Mouse (Mus musculus) intestine, embryonic 14.5 days (tissue): ENCODE measurements around the gene Spock1. TPM values are rescaled to one million over a fixed set of nuclear protein-coding genes. Genes with fewer than 3 reads are reported as not detected.

Experiments used
- ATAC-seq: fragments of 200-750 bp; cut with Nextera tagmentation; replicated peaks from 2 replicates; pipeline ENCODE4 v1.8.0; 2017; ENCODE audit warnings: low read depth, moderate number of reproducible peaks, moderate TSS enrichment, moderate library complexity; ENCODE audit not compliant: low FRiP score, low TSS enrichment
- DNase-seq: peaks from one replicate; pipeline ENCODE4 v3.0.0-alpha.2; 2018; ENCODE audit warnings: low spot score
- H3K27ac ChIP-seq: fragments of 300-500 bp; sonication (generic); 2 replicates; pipeline ENCODE4 v1.5.1; 2014; ENCODE audit warnings: low read depth, mild to moderate bottlenecking, control low read depth
- H3K27me3 ChIP-seq: fragments of 300-500 bp; sonication (generic); replicated peaks from 2 replicates; pipeline ENCODE4 v1.6.1; 2014; ENCODE audit warnings: low read length, control low read depth; ENCODE audit not compliant: control insufficient read depth, insufficient read depth
- H3K36me3 ChIP-seq: fragments of 300-500 bp; sonication (generic); 2 replicates; pipeline ENCODE4 v1.6.1; 2014; ENCODE audit warnings: low read length, control low read depth; ENCODE audit not compliant: control insufficient read depth, insufficient read depth
- H3K4me1 ChIP-seq: fragments of 300-500 bp; sonication (generic); replicated peaks from 2 replicates; pipeline ENCODE4 v1.6.1; 2014; ENCODE audit warnings: low read length, control low read depth, mixed read lengths; ENCODE audit not compliant: control insufficient read depth, insufficient read depth
- H3K4me2 ChIP-seq: fragments of 300-500 bp; sonication (generic); 2 replicates; pipeline ENCODE4 v1.6.1; 2014; ENCODE audit warnings: low read length
- H3K4me3 ChIP-seq: fragments of 300-500 bp; sonication (generic); 2 replicates; pipeline ENCODE4 v1.5.1; 2014; ENCODE audit warnings: low read depth, low read length, control low read depth, mixed read lengths
- H3K9ac ChIP-seq: fragments of 300-500 bp; sonication (generic); 2 replicates; pipeline ENCODE4 v1.6.1; 2014; ENCODE audit warnings: mild to moderate bottlenecking, low read length
- H3K9me3 ChIP-seq: fragments of 300-500 bp; sonication (generic); 2 replicates; pipeline ENCODE4 v1.6.1; 2016; ENCODE audit warnings: low read length, control low read depth; ENCODE audit not compliant: control insufficient read depth
- WGBS: fragments of 180-500 bp; shearing (Covaris S2); extraction: QIAGEN DNeasy Blood & Tissue Kit; methylation state at CpG from one replicate; pipeline ENCODE4 v1.1.7; 2014; 5-methylcytosine and 5-hydroxymethylcytosine counted together
- polyA plus RNA-seq: library from polyadenylated mRNA; unstranded; fragments of >200 nt; fragmentation: Nextera tagmentation; extraction: Ambion mirVana; gene quantifications from 2 replicates; pipeline ENCODE4 v1.2.1, GENCODE M21; 2014

The Spock1 gene
- polyA plus RNA-seq, 1 experiment from 2014 or later = 5.1 TPM

- 61% methylated on average over 4 of the region's 4 CpGs for WGBS
- no peak overlapping the region for H3K9ac ChIP-seq
Observed at GRCm38 (mm10) chr13:57573501-57573900, 334.6 kb downstream of the Spock1 start.

DNA sequence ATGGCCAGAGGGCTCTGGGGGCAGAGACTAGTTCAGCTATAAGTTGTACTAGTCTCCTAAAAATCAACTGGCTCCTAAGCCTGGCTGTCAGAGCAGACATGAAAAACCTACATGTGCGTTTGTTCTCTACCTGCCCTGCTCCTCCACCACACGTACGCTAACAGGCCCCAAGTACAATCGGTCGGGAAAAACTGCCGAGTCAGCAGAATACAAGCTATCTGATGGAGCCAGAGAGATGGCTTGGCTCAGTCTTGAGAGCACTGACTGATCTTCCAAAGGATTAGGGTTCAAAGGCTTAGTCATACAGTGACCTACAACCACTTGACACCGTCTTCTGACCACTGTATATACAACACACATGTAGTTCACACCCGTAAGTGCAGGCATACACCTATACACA, 339.7 kb downstream of the Spock1 start:
- Histone ChIP-seq H3K4me2 (no peak overlapping the region), H3K4me1 (no peaks in the 10 kb centered on the region), H3K9ac (no peak overlapping the region), H3K9me3 (no peaks in the 10 kb centered on the region), H3K27me3 (no peaks in the 10 kb centered on the region), H3K4me3 (no peak overlapping the region), H3K36me3 (no peaks in the 10 kb centered on the region), H3K27ac (no peak overlapping the region)
- 85% methylated on average over 8 of the region's 8 CpGs for WGBS
- DNase-seq = no peak
- ATAC-seq = no peak

More at GRCm38 (mm10) chr13:57573501-57573900, 334.6 kb downstream of the Spock1 start:
- Histone ChIP-seq H3K9me3 (no peaks in the 10 kb centered on the region), H3K27me3 (no peaks in the 10 kb centered on the region), H3K4me3 (no peak overlapping the region), H3K36me3 (no peaks in the 10 kb centered on the region), H3K27ac (no peak overlapping the region), H3K4me2 (no peak overlapping the region), H3K4me1 (no peaks in the 10 kb centered on the region)
- ATAC-seq (no peak), DNase-seq (no peak)

GRCm38 (mm10) chr13:57555186-57555585, 352.9 kb downstream of the Spock1 start:
- Histone ChIP-seq H3K27ac (no peak overlapping the region), H3K27me3 (no peaks in the 10 kb centered on the region), H3K36me3 (no peaks in the 10 kb centered on the region), H3K9me3 (no peaks in the 10 kb centered on the region), H3K4me3 (no peak overlapping the region), H3K4me1 (no peaks in the 10 kb centered on the region), H3K4me2 (no peak overlapping the region), H3K9ac (no peak overlapping the region)
- ATAC-seq = no peak
- DNase-seq = no peak
- 39% methylated on average over 4 of the region's 4 CpGs for WGBS

DNA sequence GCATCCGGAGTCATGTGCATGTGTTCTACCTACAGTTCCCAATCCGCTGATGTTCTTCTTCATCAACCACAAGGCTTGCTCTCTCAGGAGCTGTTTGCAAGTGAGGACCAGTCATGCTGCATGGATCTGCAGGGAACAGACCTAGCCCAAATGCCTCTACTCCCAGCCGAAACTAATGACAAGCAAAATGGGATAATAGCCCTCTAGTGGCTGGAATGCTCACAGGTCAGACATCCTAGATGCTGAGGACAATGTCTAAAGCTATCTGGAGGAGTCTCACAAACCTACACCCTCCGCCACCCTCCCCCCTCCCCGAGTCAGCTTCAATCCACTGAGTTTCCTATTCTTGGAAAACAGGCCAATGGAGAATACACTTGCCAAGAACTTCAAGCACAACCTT, 358.4 kb downstream of the Spock1 start:
- DNase-seq (peak; percentile 56), ATAC-seq (no peak)
- Histone ChIP-seq H3K27me3 (no peaks in the 10 kb centered on the region), H3K4me1 (no peaks in the 10 kb centered on the region), H3K27ac (no peak overlapping the region), H3K4me3 (no peak overlapping the region), H3K9me3 (no peaks in the 10 kb centered on the region), H3K36me3 (no peaks in the 10 kb centered on the region), H3K9ac (no peak overlapping the region), H3K4me2 (no peak overlapping the region)
- WGBS = 29% methylated on average over 5 of the region's 5 CpGs

DNA sequence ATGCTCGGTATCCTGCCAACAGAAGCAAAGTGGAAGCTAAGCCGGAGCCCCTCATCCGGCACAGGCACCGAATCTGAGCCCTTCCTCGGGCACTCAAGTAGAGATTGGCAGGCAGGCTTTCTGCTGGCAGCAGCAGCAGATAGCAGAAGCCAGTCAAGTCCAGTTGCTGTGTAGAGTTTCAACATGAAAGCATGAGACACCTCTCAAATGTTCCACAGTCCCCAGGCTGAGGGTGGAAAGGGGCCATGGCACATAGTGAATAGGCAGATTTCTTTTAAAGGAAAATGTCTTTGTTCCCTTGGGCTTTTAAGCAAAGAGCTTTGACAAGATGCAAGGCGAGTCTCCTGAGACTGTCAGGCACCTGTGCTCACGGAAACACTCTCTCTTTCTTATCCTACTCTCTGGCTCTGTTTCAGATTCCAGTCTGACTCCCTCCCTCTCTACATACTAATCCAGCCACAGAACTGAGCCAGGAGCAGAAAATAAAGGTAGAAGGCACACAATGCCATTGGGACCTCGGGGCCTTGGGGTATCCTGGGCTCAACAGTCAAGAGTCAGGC, 371.1 kb downstream of the Spock1 start:
- no peak overlapping the region for H3K9ac ChIP-seq
- H3K9me3 ChIP-seq = no peaks in the 10 kb centered on the region
- no peaks in the 10 kb centered on the region for H3K27me3 ChIP-seq
- H3K36me3 ChIP-seq = no peaks in the 10 kb centered on the region
- no peak overlapping the region for H3K4me3 ChIP-seq
- no peaks in the 10 kb centered on the region for H3K4me1 ChIP-seq
- no peak overlapping the region for H3K4me2 ChIP-seq
- no peak for DNase-seq
- no peak for ATAC-seq
- WGBS = 68% methylated on average over 8 of the region's 8 CpGs
- H3K27ac ChIP-seq = no peak overlapping the region

DNA sequence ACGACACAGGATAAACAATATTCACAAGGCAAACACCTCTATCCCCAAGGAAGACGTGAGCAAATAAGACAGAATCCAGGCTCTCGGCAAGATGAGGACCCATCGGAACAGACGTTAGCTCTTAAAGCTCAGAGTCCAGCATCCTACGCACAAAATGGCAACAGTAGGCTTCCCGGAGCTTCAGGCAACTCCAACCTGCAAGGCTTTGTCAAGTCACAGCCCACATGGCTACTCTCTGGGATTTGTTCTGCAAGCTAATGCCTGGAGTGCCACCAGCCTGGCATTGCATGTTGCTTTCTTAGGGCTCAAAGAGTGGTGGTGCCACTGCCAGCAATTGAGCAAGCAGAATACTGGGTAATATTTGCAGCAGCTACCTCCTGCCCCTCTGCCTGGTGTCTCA, 373.8 kb downstream of the Spock1 start:
- Histone ChIP-seq H3K9ac (no peak overlapping the region), H3K36me3 (no peaks in the 10 kb centered on the region), H3K9me3 (no peaks in the 10 kb centered on the region), H3K4me3 (no peak overlapping the region), H3K27ac (no peak overlapping the region), H3K4me1 (no peaks in the 10 kb centered on the region), H3K27me3 (no peaks in the 10 kb centered on the region), H3K4me2 (no peak overlapping the region)
- 68% methylated on average over 7 of the region's 7 CpGs for WGBS
- no peak for ATAC-seq
- DNase-seq = no peak

DNA sequence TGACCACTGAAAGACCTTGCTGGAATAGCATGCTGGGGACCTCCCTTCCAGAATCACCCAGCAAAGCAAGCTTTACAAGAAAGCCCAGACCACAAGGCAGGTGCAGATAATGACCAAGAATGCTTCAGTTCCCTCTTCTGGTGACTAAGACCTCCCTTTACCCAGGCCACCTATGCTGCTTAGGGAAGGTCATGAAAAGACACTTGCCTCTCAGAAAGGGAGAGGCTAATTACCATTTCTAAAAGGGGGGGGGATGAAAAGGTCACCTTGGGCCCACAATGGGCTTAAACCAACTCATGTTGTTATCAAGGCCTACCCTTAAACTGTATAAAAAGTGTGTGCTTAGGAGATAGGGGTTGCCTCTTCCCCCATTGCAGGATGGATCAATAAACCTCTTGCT, 382.2 kb downstream of the Spock1 start:
- no peaks in the 10 kb centered on the region for H3K9me3 ChIP-seq
- H3K36me3 ChIP-seq = no peaks in the 10 kb centered on the region
- DNase-seq (no peak), ATAC-seq (no peak)
- no peaks in the 10 kb centered on the region for H3K4me1 ChIP-seq
- no peak overlapping the region for H3K27ac ChIP-seq
- no peak overlapping the region for H3K9ac ChIP-seq
- H3K27me3 ChIP-seq = no peaks in the 10 kb centered on the region
- H3K4me2 ChIP-seq = no peak overlapping the region
- no peak overlapping the region for H3K4me3 ChIP-seq

DNA sequence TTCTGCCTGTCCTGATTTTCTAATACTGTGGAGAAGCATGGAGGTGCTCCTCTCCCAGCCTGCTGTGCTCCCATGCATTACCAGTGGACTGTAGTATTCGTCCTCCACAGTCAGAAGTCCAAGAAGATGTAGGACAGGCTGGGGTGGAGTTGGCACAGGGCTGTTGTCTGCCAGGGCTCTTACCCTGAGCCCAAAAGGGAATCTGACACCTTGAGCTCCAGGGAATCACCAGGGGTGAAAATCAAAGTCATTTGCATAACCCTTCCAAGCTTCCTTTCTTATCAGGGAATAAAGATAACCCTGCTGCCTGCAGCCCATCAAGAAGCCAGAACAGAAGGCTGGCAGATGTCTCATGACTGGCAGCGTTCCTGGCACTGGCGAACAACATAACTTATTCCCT, 383.6 kb downstream of the Spock1 start:
- DNase-seq (no peak), ATAC-seq (no peak)
- Histone ChIP-seq H3K36me3 (no peaks in the 10 kb centered on the region), H3K4me3 (no peak overlapping the region), H3K4me1 (no peaks in the 10 kb centered on the region), H3K4me2 (no peak overlapping the region), H3K27me3 (no peaks in the 10 kb centered on the region), H3K9me3 (no peaks in the 10 kb centered on the region), H3K27ac (no peak overlapping the region), H3K9ac (no peak overlapping the region)
- 66% methylated on average over 3 of the region's 3 CpGs for whole genome bisulfite sequencing

- no peak overlapping the region for H3K9ac ChIP-seq
- no peaks in the 10 kb centered on the region for H3K9me3 ChIP-seq
- no peak for ATAC-seq
- no peaks in the 10 kb centered on the region for H3K27me3 ChIP-seq
- DNase-seq = no peak
- 88% methylated on average over 5 of the region's 5 CpGs for WGBS
- H3K4me3 ChIP-seq = no peak overlapping the region
- no peaks in the 10 kb centered on the region for H3K36me3 ChIP-seq
- H3K27ac ChIP-seq = no peak overlapping the region
- no peak overlapping the region for H3K4me2 ChIP-seq
- no peaks in the 10 kb centered on the region for H3K4me1 ChIP-seq
Observed at GRCm38 (mm10) chr13:57523366-57523765, 384.8 kb downstream of the Spock1 start.
